Mouse (Mus musculus): Measurements from ENCODE around the gene Fry.

DNA sequence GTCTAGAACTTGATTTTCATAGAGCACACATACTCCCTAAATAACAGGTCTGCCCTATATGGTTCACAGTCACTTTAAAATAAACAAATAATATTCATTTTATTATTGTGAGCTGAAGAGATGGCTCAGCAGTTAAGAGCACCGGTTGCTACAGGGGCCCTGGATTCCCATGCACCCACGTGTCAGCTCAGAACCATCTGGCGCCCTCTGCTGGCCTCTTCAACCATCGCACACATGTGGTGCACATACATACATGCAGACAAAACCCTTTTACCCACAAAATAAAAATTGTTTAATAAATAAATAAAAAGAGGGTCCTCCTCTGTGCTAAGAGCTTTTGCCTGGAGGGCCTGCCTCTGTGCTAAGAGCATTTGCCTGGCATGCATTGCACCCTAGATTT lies 335.0 kb downstream of the Fry start:
- peak; percentile 25 for TF ChIP-seq CTCF (IDR thresholded peaks at IDR 0.05; ENCODE audit: low read depth)
- TF ChIP-seq EP300 (IDR thresholded peaks at IDR 0.05; ENCODE audit: low read depth): no peak
